Mouse (Mus musculus): Measurements from ENCODE around the gene Adgrl4. TPM values are rescaled to one million over a fixed set of nuclear protein-coding genes. Genes with fewer than 3 reads are reported as not detected.

Adgrl4 gene
- polyA plus RNA-seq, 1 experiment: 20.0 TPM

DNA sequence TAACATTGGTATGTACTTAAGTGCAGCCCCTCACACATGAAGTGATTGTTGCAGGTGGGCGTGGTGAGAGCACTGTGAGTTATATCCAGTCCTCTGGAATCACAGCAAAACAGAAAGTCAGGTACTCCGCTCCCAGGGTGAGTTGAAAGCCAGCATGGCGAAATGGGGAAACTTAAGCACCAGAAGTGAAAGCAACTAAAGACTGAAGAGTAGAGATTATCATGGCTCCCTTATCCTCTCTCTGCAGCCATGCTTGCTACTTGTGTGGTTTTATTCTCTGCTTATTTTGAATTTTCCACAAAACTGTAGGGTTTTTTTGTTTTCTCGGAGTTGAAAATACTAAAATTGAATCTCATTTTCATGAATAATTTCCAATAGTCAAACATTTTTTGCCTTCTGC, 51.2 kb downstream of the Adgrl4 start:
- no peak for DNase-seq (ENCODE audit: low read depth)

DNA sequence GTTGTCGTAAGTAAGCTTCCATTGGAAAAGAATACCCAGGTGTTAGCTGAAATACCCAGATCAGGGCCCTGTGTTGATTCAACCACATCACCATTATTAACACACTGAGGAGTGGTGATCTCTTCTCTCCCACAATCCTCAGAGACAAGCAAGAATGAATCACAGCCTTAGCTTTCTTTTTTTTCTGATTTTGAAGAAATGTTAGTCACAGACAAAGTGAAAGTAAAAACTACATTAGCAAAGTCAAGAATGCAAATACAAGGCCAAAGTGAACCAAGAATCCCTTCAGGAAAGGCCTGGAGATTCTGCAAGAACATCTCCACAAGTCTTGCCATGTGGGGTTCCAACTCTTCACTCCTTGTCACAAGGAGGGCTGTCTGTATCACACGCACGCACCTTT, 67.9 kb downstream of the Adgrl4 start:
- DNase-seq (ENCODE audit: low read depth): no peak

- no peak for DNase-seq (ENCODE audit: low read depth)
Measured at GRCm38 (mm10) chr3:151511184-151511583, 73.5 kb downstream of the Adgrl4 start.

- DNase-seq (ENCODE audit: low read depth): no peak
Measured at GRCm38 (mm10) chr3:151547182-151547581, 109.5 kb downstream of the Adgrl4 start.

DNA sequence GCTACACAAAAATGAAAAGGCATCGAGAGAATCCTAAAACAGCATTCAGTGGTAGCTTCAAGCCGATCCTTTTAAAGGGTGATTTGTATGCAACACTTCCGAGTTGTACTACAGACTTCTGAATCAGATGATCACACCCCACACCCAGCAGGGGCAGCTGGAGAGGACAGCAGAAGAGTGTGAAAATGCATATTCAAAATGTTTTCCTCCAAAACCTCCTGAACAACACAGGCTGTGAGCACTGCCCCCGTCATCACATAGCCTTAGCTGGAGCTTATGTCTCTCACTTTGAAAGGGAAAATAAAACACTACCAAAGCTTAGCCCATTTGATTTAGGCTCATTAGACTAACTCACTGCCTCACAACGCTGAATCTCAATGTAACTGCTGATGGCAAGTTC, 113.3 kb downstream of the Adgrl4 start:
- DNase-seq (ENCODE audit: low read depth): no peak

GRCm38 (mm10) chr3:151556635-151557034, 118.9 kb downstream of the Adgrl4 start:
- DNase-seq (ENCODE audit: low read depth): no peak

GRCm38 (mm10) chr3:151557125-151557524, 119.4 kb downstream of the Adgrl4 start:
- no peak for DNase-seq (ENCODE audit: low read depth)

GRCm38 (mm10) chr3:151557607-151558006, 119.9 kb downstream of the Adgrl4 start:
- DNase-seq (ENCODE audit: low read depth): no peak

DNA sequence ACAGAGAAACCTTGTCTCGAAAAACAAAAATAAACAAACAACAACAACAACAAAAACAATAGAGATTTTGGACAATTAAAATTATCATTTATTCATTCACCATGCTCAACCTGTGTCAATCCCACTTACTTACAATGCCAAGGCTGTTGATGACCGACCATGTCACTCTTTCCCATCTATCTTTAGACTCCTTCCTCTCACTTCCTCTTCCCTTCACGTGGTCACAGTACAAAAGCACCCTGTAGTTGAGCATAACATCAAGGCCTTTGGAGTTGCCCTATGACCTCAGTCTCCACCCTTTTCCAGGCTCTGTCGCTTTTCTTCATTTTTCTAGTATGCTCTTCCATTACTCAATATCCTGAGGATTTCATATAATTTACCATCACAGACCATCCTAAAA, 120.7 kb downstream of the Adgrl4 start:
- no peak for DNase-seq (ENCODE audit: low read depth)

- no peak for DNase-seq (ENCODE audit: low read depth)
Measured at GRCm38 (mm10) chr3:151565664-151566621, 128.3 kb downstream of the Adgrl4 start.

GRCm38 (mm10) chr3:151566629-151567028, 128.9 kb downstream of the Adgrl4 start:
- DNase-seq (ENCODE audit: low read depth): no peak

DNA sequence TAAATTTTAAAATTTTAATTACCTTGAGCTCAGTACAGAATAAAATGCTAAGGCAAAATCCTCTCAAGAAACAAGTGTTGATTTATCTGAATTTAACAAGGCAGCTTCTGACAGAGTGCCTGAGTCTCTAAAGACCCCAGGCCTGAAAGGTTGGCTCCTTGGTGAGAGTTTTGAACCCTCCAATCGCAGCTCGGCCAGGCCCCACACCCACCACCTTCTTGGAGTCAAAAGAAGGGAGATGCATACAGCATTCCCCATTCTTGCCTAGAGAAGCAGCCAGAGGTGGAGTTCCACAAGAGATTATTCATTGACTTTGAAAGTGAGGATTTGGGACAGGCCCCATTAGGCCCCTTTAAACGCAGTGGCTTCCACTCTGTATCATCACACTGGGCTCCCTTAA, 129.9 kb downstream of the Adgrl4 start:
- no peak for DNase-seq (ENCODE audit: low read depth)

- no peak for DNase-seq (ENCODE audit: low read depth)
Measured at GRCm38 (mm10) chr3:151572089-151572488, 134.4 kb downstream of the Adgrl4 start.

DNA sequence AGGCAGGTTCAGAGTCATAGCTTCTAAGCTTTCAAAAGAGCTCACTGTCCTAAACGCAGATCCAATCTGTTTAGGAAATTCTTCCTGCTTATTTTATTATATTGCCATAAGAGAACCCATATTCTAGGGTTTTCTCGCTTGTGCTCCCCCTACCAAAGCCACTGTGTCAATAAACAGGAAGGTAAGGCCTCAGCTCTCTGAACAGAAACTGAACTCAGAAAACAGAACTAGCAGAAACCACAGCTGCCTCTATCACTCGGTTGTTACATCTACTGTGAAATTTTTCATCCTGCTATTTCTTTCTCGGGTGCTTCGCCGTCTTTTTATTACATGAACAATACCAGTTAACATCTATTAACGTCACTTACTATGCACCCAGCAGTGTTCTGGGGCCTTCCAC, 137.6 kb downstream of the Adgrl4 start:
- no peak for DNase-seq (ENCODE audit: low read depth)

- no peak for DNase-seq (ENCODE audit: low read depth)
Measured at GRCm38 (mm10) chr3:151576155-151576554, 138.5 kb downstream of the Adgrl4 start.

- DNase-seq (ENCODE audit: low read depth): no peak
Measured at GRCm38 (mm10) chr3:151591904-151592303, 154.2 kb downstream of the Adgrl4 start.
